Mouse (Mus musculus): ENCODE measurements around the gene Ubap1. TPM values are rescaled to one million over a fixed set of nuclear protein-coding genes. Genes with fewer than 3 reads are reported as not detected.
A peak's percentile ranks its signal among the peaks of the same experiment; 100 is the strongest.

The Ubap1 gene
- polyA plus RNA-seq, 1 experiment, result 54.4 TPM

- DNase-seq (ENCODE audit: extremely low spot score in 1 of 2, low spot score in 1 of 2), result no peak
Observed at GRCm38 (mm10) chr4:41406597-41406996, 57.8 kb downstream of the Ubap1 start.

- DNase-seq (ENCODE audit: extremely low spot score in 1 of 2, low spot score in 1 of 2), result no peak
Observed at GRCm38 (mm10) chr4:41407353-41407752, 58.6 kb downstream of the Ubap1 start.

- peak; percentile 43 to 62 for DNase-seq (ENCODE audit: extremely low spot score in 1 of 2, low spot score in 1 of 2)
Observed at GRCm38 (mm10) chr4:41409341-41409740, 60.5 kb downstream of the Ubap1 start.

GRCm38 (mm10) chr4:41416966-41417365 lies 68.2 kb downstream of the Ubap1 start:
- DNase-seq (ENCODE audit: extremely low spot score in 1 of 2, low spot score in 1 of 2), result no peak

GRCm38 (mm10) chr4:41438931-41439330 lies 90.1 kb downstream of the Ubap1 start:
- DNase-seq (ENCODE audit: extremely low spot score in 1 of 2, low spot score in 1 of 2), result no peak

Other genes starting within 250 kb of the Ubap1 start
- gene Nol6, start 224.5 kb upstream of the Ubap1 start, polyA plus RNA-seq (2012; rRNA removed), result 64.1 and 67.0 TPM in 2 replicates
- 167 and 168 TPM in 2 replicates for gene Ube2r2, start 213.3 kb upstream of the Ubap1 start, polyA plus RNA-seq (2012; rRNA removed)
- 28.4 and 32.3 TPM in 2 replicates for gene Ubap2, start 73.9 kb upstream of the Ubap1 start, polyA plus RNA-seq (2012; rRNA removed)
- gene Dcaf12, start 34.1 kb upstream of the Ubap1 start, polyA plus RNA-seq (2012; rRNA removed), result 33.5 and 35.4 TPM in 2 replicates
- gene Kif24, start 115.9 kb downstream of the Ubap1 start, polyA plus RNA-seq (2012; rRNA removed), result 0.71 and 0.90 TPM in 2 replicates
- gene Nudt2, start 116.2 kb downstream of the Ubap1 start, polyA plus RNA-seq (2012; rRNA removed), result 39.5 and 42.0 TPM in 2 replicates
- gene AI464131, start 154.1 kb downstream of the Ubap1 start, polyA plus RNA-seq (2012; rRNA removed), result 22.6 and 23.6 TPM in 2 replicates
- gene 1110017D15Rik, start 168.3 kb downstream of the Ubap1 start, polyA plus RNA-seq (2012; rRNA removed), result 10.1 and 10.6 TPM in 2 replicates
- gene Fam219a, start 220.5 kb downstream of the Ubap1 start, polyA plus RNA-seq (2012; rRNA removed), result 161 and 180 TPM in 2 replicates
- 11.9 and 13.4 TPM in 2 replicates for gene Dnaic1, start 220.8 kb downstream of the Ubap1 start, polyA plus RNA-seq (2012; rRNA removed)

Measured in frontal cortex, adult 2 months (tissue).